Mouse (Mus musculus) stomach, adult 2 months (tissue): Measurements from ENCODE around the gene BC048507. TPM values are rescaled to one million over a fixed set of nuclear protein-coding genes. Genes with fewer than 3 reads are reported as not detected.

Experiments
- polyA plus RNA-seq: library from polyadenylated mRNA; depleted of rRNA; stranded (reverse); fragments of >200 nt; gene quantifications from 2 replicates; pipeline ENCODE4 v1.2.3, GENCODE M21; 2012; rRNA removed

The BC048507 gene
- not detected in 2 replicates for polyA plus RNA-seq

DNA sequence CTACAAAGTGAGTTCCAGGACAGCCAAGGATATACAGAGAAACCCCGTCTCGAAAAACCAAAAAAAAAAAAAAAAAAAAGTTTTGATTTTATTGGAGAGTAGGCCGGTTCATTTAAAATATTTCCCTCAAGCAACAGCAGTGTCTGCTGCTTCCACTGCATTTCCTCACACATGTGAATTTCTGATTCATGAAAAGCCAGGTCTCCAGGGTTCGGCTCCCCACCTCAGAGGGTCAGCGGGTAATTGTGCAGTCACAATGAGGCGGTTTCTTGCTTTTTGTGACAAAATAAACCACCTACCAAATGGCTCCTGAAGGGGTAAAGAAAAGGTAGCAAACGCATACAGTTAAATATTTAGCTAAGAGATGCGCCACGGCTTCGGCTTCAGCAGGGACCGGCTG, at the start of gene BC048507:
Gene BC048507, plus strand, starts transcription at position 301 of the 400 bp plus-strand sequence.

DNA sequence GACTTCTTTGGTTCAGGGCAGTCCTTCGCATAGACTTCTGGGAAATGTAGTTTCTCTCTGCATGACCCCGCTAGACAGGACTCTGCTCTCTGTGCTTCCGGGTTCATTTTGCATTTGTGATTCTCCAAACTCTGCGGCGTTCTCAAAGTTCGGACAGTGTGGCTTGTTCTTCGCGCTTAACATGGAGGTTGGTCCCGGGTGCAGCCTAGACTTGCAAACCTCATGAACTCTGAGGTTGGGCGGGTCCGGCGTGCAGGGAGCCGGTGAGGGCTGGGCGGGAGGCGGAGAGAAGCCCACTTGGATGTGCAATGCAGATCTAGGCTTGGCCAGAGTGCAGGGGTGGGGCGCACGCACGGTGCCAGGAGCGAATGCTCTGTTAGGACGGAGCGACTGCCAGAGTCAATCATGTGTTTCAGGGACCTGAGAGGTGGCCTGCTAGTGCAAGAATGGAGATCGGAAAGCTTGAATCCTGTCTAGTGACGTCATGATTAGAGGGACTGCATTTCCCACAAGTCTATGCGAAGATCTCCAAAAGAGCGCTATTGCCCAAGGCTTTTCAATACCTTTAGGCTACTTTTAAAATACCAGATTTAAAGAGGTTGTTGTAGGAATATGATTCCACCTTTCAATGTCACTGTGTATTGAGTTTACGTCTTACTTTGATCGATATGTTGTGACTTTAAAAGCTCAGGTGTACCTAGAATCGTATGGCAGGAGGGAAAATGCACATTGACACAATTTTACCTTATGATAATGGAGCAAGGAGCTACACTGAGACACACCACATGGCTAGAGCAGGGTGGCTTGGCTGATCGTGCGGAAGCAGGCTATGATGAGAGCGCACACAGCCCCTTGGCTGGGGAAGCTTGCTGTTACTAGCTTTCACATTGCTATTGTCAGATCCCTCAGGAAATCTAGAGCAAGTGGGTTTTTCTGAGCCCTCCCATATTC, 49.1 kb upstream of the BC048507 start, which contains the start of gene Zfp273:
Gene Zfp273, plus strand, starts transcription at position 31 of the 951 bp plus-strand sequence.

DNA sequence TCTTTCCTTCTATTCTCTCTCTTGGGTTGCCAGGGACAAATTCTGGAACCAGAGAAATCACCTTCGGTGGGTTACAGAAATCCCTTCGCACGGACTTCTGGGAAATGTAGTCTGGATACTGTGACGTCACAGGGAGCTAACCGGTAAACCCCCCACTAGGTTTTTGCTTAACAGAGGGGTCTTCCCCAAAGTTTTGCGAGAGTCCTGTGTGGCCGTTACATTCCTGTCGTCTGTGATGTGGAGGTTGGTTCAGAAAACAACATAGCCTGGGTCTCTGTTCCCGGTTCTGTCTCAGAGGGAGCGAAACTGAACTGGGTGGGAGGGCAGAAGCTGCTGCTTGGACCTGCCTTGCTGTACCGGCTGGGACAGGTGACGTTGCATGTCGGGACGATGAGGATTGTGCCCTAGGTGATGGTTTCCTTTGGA, 32.2 kb upstream of the BC048507 start, which contains the start of gene Gm10037:
Gene Gm10037, plus strand, starts transcription at position 196 of the 426 bp plus-strand sequence.

Other genes with a start within 250 kb of the BC048507 start
- gene Gm49345, start 225.6 kb upstream of the BC048507 start, polyA plus RNA-seq = not detected in 2 replicates
- gene Zfp729a, start 225.5 kb upstream of the BC048507 start, polyA plus RNA-seq = 0.03 and 0.08 TPM in 2 replicates
- 0.65 and 0.85 TPM in 2 replicates for gene Zfp738, start 176.3 kb upstream of the BC048507 start, polyA plus RNA-seq
- 0.02 TPM in 2 replicates for gene Zfp65, start 134.2 kb upstream of the BC048507 start, polyA plus RNA-seq
- gene Zfp85, start 108.1 kb upstream of the BC048507 start, polyA plus RNA-seq = 0.06 TPM in 1 of 2 replicates, not detected in the other
- 0.03 and 0.21 TPM in 2 replicates for gene Zfp493, start 83.6 kb upstream of the BC048507 start, polyA plus RNA-seq
- gene Zfp273, start 49.6 kb upstream of the BC048507 start, polyA plus RNA-seq = 0.03 TPM in 1 of 2 replicates, not detected in the other
- gene Gm10037, start 32.2 kb upstream of the BC048507 start, polyA plus RNA-seq = not detected in 2 replicates